Mouse (Mus musculus) frontal cortex, postnatal 14 days (tissue): ENCODE results near the gene Pnmt.

ENCODE experiments used
- DNase-seq, 2 experiments: peaks; one replicate each; pipeline ENCODE4 v3.0.0; 2022; ENCODE audit warnings: low spot score in 2 of 2

The Pnmt gene

DNA sequence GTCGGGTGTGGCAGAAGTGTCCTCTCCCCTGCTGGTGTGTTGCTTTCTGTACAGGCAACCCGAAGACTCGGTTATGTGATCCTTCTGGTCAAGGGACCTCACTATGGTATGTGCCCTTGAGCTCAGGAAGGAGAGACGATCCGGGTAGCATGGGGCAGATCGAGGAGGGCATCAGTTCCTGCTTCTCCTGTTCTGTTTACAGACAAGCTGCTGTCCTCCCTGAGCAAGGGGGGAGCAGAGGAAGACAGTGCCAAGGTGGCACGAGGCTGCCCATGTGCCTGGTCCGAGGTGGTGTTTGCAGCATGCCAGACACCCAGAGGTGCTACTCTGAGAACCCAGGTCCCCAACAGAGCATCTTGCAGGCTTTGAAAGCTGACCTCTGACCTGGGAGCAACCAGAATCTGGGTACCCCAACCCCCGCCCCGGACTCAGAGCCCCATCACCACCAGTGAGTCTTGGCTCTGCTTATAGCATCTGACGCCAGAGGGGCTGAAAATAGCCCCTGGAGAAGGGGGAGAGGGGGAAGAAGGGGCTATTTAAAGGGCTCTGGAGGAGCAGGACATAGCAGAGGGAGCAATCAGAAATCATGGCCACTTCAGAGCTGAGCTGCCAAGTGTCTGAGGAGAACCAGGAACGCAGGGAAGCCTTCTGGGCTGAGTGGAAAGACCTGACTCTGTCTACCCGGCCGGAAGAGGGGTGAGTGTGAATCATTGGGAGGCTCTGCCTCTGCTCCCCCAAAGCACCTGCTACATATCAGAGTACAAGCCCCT lies 2.8 kb upstream of the Pnmt start, which contains the start of gene Tcap:
TSS of gene Tcap (plus strand) at position 551 of the 770 bp plus-strand sequence.
- DNase-seq = no peak

DNA sequence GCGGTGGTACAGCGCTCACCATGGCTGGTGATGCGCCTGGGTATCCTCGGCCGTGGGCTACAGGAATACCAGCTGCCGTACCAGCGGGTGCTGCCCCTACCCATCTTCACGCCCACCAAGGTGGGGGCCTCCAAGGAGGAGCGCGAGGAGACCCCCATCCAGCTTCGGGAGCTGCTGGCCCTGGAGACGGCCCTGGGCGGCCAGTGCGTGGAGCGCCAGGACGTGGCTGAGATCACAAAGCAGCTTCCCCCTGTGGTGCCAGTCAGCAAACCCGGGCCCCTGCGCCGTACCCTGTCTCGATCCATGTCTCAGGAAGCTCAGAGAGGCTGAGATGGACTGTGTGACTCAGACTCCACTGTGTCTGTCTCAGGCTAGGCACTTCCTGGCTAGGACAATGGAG lies 2.0 kb upstream of the Pnmt start:
- DNase-seq = no peak

DNA sequence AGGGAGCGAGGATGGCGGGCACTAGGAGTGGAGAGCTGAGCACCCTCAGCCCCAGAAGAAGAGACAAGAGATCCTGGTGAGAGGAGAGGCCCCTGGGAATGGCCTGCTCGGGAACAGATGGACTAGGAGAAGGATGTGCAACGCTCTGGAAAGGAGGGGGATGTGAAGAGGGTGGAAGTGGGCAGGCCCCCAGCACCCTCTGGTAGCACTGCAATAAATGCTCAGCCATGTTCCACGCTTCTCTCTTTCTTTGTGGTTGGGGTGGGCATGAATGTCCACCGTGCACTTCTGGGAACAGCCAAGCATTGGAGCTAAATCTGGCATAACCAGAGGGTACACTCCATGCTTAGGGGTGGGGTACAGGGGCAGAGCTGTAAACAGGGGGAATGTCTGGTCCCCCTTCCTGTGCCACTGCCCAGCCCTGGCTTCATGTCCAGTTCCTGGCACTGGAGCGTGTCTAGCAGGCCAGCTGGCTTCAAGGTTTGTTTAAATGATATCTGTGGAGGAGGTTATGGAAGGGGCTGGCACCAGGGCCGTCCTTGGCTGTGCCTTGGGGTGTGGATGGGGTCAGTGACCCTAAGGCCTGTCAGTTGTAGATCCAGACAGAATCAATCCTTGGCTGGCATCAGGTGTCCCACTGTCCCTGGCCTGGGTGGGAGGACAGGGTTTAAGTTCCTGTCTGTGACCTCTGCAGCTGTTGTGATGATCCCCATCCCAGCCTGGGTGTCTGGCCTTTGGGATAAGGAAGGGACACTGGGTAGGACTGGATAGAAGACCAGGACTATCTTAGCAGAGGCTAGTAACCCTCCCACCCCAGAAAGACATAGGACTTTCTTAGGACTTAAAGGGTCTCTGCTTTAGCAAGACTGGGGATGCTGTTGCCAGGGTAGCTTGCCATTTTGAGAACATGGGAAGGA lies 1.3 kb upstream of the Pnmt start:
- DNase-seq = no peak

DNA sequence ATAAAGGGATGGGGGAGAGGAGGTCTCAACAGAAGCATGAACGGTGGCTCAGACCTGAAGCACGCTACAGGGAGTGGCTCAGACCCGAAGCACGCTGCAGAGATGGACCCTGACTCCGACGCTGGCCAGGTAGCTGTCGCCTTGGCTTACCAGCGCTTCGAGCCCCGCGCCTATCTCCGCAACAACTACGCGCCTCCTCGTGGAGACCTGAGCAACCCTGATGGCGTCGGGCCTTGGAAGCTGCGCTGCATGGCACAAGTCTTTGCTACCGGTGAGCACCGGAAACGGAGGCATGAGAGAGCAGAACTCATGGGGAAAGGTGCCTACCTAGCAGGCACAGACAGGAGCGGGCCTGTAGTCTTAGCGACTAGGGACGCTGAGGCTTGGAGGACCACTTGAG lies 346 bp downstream of the Pnmt start:
- DNase-seq = no peak

DNA sequence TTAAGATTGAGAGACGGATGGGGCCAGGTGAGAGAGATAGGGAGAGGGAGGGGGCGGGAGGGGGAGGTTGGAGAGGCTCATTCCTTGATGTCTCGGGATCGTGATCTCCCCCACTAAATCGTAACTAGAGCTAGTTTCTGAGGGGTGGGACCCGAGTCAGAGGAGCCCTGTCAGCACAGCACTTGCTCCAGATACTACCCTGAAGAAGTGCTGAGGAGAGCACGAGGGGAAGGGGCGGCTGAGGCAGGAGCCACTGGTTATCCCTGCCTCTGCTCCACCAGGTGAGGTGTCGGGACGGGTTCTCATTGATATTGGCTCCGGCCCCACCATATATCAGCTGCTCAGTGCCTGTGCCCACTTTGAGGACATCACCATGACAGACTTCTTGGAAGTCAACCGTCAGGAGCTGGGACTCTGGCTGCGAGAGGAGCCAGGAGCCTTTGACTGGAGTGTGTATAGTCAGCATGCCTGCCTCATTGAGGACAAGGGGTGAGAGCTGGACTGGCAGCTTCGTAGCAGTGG lies 867 bp downstream of the Pnmt start:
- DNase-seq = no peak

DNA sequence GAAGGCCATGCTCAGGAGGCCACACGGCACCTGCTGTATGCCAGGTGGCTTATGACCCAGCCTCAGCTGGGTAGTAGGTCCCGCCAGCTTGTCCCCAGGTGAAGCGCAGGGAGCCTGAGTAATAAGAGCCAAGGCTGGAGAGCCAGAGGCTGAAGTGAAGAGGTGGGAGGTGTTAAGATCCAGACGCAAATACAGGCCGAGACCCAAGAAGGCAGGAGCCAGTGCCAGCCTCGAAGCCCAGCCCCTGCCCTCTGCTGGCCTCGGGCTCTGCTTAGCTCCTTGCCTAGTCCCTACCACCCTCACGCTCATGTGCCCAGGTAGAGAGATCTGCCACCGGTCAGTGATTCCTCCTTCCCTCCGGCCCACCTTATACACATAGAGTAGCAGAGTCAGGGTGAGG lies 2.0 kb downstream of the Pnmt start:
- no peak for DNase-seq

DNA sequence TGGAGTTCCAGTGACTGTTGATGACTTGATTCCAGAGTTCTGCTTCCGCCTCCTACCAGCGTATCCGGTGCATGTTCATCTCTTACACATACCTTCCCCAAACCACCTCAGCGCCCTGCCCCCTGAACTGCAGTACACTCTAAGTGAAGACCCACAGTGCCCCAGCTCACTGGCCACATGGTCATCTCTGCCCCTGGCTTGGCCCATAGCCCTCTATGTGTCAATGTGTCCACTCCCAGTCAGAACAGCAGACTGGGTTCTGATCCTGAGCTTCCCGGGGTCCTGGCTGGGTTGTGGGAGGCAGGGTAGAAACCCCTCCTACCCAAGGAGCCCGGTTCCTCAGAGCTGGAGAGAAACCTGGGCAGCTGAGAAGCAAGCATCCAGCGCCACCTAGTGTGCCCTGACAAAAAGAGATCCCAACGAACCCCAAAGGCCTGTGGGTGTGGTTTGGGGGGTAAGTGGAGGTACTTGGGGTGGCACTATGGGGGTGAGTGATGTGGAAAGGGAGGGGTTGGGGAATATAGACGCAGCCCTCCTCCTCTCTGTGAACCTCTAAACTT lies 3.1 kb downstream of the Pnmt start:
- DNase-seq = peak in 1 of 2 experiments; percentile 59

DNA sequence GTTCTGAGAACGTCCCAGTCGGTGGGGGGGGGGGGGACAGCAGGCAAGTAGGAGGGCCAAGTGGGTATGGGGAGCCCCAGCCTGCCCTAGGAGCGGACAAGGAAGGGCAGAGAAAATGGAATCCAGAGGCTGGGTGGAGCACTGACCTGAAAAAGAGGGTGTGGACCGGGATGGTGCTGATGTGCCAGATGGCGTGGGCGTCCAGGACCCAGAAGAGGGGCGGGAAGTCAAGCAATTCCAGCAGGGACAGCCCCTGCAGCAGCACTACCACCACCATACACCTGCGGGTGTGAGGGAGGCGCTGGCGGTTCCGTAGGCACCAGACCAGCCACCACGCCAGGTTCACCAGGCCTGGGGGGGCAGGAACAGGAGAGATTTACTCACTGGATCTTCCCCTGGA lies 3.9 kb downstream of the Pnmt start:
- no peak for DNase-seq

DNA sequence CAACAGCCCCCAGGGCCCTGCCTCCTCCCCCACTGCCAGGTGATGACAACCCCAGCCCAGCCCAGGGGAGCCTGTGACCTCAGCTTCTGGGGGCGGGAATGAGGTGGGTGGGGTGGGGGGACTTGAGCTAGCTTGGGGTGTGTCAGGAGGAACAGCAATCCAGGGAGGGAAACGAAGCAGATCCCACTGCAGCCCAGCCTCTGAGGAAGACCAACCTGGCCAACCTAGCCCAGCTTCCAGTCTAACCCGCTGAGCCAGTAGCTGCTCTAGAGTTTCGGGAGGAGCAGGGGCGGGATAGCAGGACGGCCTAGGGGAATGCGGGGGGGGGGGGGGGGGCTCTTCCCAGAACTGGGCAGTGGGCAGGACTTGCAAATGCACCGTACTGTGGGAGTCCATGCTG lies 5.8 kb downstream of the Pnmt start:
- DNase-seq = no peak

DNA sequence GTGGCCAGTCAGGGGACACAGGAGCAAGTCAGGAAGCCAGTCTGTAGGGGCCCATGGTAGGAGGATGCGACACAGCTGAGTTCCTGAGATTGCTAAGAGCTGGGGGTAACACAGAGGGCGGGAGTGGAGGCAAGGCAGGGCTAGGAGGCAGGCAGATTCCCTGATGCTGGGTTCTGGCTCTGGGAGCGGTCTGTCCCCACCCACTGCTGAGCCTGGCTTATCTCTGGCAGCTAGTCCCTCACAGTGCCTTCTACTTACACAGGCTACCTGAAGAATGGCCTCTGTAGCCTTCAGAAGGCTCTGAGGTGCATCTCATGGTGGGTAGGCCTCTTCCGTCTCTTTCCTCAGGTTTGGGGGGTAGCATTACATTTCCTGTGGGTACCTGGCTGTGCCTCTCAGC lies 6.4 kb downstream of the Pnmt start:
- DNase-seq = no peak

DNA sequence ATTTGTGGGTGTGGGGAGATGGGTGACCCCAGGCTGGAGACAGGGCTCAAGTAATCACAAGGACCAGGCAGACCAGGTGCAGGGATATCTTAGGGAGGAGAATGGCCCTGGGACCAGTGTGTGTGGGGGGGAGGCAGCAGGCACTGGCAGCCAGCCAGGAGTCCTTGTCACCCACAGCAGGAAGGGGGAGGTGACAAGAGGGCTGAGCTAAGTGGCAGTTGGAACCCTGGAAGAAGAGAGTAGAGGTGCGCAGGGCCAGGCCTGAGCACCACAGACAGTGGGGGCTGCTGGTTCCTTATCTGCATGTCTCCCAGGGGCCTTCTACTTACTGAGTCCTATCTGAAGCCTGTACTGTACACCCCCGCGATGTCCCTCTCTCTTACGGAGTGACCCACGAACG lies 7.1 kb downstream of the Pnmt start:
- no peak for DNase-seq

DNA sequence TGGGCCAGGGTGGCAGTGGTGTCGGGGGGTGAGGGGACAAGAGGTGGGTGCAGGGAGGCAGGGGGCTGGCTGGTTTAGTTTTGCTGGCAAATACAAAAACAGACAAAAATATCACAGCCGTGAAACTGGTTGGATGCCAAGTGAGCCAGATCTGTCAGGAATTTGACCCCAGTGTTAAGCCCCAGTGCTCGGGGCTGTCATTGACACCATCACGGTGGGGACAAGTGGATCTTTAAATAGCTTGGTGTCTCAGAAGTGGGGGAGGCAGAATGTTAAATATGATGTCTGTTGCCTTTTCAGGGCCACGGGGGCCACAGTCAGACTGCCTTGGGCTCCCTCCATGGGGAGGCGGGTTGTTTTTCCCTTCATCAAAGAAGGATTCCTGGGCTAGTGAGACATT lies 8.1 kb downstream of the Pnmt start:
- no peak for DNase-seq

DNA sequence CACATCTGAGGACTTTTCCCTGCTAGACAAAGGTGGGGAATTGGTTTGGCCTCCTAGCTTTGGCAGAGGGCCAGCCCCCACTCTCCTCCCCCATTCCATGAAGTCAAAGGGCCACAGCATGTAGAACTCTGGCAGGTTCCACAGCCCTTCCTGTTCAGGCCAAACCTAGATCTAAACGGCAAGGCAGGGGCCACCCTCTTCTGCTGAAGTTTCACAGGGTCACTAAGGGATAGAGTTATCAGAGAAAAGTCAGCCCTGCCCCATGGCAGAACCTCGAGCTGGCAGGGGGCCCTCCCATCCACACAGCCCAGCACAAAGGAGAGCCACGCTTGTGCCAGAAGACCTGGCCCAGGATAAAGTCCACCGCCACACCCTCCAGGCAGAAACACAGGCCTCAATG lies 8.8 kb downstream of the Pnmt start:
- no peak for DNase-seq

DNA sequence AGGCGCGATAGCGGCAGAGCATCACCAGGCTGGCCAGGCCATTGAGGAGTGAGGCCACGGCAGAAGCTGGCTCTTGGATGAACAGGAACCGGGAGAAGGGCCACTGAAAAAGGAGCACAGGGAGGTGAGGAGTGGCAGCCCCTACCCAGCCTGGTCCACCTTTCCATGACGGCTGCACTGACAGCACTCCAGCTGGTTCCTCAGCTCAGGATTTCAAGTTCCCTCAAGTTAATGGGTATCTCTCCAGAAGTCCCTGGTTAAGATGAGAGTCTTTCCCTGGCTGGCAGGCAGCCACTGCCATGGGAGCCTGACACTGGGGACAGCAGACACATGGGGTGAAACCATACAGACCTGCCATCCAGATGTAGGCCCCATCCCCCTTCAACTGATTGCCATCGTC lies 11.7 kb downstream of the Pnmt start:
- DNase-seq = no peak

DNA sequence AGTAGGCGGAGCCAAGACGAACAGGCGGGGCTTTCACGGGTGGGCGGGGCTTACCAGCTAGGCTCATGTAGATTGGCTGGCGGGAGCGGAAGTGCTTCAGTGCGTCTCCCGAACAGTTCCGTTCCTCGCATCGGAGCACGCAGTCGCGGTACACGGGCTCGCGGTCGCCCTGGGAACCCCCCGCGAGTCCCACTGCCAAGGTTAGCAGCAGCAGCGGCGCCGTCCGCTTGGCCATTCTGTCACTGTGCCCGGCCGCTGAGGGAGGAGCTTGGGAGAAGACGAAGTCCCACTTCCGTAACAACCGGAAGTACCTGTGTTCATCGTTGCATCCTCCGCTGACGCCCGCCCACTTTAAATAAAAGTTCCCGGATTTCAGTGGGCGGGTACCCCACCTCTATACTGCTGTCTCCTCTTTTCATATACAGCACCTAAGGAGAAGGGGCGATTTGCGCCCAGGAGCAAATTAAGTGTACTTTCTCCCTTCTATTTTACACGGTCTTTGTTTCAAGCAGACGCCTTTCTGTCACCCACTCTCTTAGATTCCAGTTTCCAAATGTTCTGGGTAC lies 14.0 kb downstream of the Pnmt start, which contains the start of gene Pgap3:
TSS of gene Pgap3 (minus strand) at position 330 of the 566 bp plus-strand sequence.
- peak; percentile 83 to 87 for DNase-seq

DNA sequence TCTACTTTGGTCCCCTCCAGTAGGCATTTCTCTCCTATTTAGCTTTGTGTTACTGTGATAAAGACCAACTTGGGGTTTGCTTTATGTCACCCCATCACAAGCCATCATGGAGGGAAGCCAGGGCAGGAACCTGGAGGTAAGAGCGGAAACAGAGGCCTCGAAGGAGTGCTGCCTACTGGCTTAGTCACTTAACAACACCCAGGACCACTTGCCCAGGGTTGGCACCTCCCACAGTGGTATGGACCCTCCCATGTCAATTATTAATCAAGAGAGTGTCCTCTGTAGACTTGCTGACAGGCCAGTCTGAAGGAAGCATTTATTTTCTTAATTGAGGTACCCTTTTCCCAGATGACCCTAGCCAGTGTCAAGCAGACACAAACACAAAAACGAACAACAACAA lies 14.6 kb downstream of the Pnmt start:
- DNase-seq = no peak

DNA sequence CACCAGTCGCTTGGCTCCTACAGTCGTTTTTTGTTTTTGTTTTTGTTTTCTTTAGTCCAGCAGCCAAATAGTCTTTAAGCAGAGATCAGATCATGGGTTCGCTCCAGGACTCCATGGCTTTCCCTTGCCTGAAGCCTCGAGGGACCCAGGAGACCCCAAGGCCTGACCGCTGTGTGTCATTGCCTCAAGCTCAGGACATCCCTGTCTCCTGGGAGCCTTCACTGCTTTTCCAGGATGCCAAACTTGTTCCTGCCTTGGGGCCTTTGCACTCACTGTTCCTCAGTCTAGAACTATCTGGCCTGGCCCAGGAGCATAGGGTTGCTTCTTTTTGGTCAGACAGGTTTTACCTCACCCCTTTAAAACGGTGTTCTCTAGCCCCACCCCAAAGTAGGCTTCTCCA lies 20.4 kb downstream of the Pnmt start:
- DNase-seq = no peak

DNA sequence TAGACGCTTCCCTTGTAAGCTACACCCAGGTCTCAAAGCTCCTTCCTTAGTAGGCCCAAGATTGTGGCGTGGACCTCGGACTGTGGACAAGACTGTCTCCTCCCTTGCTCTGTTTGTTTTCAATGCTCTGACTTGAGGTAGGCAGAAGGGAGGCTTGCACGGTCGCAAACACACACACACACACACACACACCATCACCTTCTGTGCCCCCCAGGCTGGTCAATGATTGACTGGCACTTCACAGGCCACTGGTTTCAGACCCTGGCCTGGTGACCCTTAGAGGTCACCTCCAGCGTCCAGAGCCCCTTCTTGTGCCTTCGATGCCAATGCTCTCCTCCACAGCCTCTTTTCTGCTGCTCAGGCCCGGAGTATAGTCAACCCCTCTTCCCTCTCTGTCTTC lies 22.6 kb downstream of the Pnmt start:
- no peak for DNase-seq

DNA sequence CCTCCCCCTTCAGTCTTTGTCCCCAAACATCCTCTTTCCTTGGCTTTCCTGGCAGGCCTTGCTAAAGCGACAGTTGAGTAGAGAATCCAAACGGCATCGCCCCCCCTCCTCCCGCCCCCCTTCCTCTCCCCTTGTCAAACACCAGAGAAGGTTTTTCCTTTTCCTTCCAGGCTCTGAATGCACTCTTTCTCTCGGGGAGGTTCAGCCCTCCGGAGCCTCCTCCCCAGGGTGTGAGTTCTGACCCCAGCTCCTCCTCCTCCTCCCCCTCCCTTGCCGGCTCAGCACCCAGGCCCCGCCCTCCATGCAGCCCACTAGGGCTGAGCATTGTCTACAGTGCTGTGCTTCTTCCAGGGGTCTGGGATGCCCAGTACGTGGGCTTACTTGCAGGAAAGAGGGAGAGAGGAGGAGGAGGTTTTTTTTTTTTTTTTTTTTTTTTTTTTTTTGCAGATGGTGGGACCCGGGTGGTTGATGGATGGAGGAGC lies 23.1 kb downstream of the Pnmt start:
- DNase-seq = no peak

DNA sequence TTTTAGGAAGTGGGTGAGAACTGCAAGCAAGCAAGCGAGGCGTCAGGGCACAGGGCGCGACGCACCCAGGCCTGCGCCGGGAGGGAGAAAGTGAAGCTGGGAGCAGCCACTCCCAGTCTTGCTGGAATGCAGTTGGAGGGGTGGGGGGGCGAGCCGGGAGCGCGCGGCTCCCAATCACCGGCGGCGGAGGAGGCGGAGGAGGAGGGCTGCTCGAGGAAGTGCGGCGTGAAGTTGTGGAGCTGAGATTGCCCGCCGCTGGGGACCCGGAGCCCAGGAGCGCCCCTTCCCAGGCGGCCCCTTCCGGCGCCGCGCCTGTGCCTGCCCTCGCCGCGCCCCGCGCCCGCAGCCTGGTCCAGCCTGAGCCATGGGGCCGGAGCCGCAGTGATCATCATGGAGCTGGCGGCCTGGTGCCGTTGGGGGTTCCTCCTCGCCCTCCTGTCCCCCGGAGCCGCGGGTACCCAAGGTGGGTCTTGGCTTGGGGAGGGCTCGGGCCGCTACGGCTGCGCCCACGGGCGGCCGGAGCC lies 26.1 kb downstream of the Pnmt start, which contains the start of gene Erbb2:
TSS of gene Erbb2 (plus strand) at position 198 of the 524 bp plus-strand sequence.
- DNase-seq = no peak

DNA sequence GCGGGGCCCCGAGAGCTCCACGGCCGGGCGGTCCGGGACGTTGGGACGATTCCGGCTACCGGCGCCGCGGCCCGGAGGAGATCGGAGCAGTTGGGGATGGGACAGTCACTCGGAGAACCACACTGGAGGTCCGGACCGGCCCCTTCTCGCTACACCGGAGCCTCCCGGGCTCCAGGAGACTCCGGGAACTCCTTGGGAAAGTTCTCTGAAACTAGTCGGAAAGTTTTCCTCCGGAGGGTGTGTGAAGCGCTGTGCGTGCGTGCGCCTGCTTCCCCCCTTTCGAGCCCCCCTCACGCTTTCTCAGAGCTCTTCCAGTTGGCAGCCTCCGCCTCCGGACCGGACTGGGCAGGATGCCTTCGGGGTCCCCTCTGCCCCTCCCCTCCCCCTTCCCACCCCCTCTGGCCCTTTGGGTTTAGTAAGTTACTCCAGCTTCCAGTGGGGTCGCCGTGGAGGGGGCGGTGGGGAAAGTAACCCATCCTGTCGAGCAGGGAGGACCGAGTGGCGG lies 26.6 kb downstream of the Pnmt start:
- no peak for DNase-seq
